Comparison of ENCODE assay signal across 16 mouse cellular contexts in the genomic region with DNA sequence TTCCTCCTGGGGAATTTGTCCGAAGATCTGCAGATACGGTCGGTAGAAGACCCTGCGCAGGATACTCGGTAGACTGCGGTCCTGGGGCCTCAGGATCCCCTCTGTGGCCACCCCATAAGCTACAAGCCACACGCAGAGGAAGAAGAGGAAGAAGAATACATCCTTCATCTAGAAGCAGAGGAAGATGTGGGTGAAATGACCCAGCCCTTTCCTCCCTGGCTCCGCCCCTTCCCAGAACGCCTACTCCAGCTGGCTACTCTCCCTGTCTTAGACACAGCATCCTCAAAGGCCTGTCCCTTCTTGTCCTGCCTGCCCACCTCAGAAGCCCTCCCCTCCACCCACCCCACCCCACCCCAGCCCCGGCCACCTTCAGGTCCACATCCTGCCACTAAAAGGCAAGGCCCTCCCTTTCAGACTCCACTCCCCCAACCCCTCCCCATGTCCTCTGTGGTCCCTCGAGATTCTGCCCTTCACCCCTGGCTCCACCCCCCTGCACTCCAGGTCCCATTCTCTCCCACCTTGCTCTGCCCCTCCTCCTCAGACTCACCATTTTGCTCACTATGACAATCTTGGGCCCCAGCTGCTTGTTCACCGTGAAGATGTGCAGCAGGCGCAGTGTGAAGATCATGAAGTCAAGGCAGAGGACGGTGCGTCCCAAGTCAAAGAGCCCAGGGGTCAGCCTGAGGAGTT. TPM values are rescaled to one million over a fixed set of nuclear protein-coding genes. Genes with fewer than 3 reads are reported as not detected.
DNase-seq lines count a peak whose midpoint lies in the region; ATAC-seq and TF ChIP-seq lines count a peak whose summit lies in the region.
"Had no signal": no experiment of that assay in that cellular context is flagged by ENCODE, and none has a peak within 500 bp of the region (broad histone marks: within the 10 kb centered on the region; RNA-seq: fewer than 3 reads in every experiment).

No protein-coding gene starts in this region.

- ATAC-seq in forebrain, embryonic 16.5 days, result no peak
- ATAC-seq: midbrain, embryonic 16.5 days; Patski had no signal

- intact Hi-C loops in heart, adult 2 months (cut with DNase I), result loop anchor here (5.0 to 10.0 kb wide), 2 partner anchors 34 to 56 kb away; a partner anchor contains a TSS

- no peak overlapping the region for H3K4me3 ChIP-seq in forebrain, embryonic 10.5 days
- H3K4me3 ChIP-seq in forebrain, embryonic 16.5 days (replicated peaks; ENCODE audit: low read length), result no peak overlapping the region
- H3K4me3 ChIP-seq in embryonic facial prominence, embryonic 10.5 days, result peak overlapping the region; percentile 16; the same call in 1 of the 2 replicates
- H3K4me3 ChIP-seq in heart, adult 2 months, result no peak overlapping the region
- H3K4me3 ChIP-seq: erythroblast, embryonic 14.5 days; heart, embryonic 15.5 days; liver, embryonic 15.5 days; stomach, embryonic 15.5 days had no signal

- peaks cover 12% of the 10 kb centered on the region for H3K27me3 ChIP-seq in forebrain, embryonic 10.5 days (ENCODE audit: poor library complexity, severe bottlenecking)
- peaks cover 3% of the 10 kb centered on the region; the same call in 1 of the 2 replicates for H3K27me3 ChIP-seq in forebrain, embryonic 16.5 days (replicated peaks; ENCODE audit: control insufficient read depth, insufficient read depth, low read length)
- H3K27me3 ChIP-seq in embryonic facial prominence, embryonic 10.5 days (replicated peaks; ENCODE audit: low read depth, poor library complexity, severe bottlenecking), result peaks cover 12% of the 10 kb centered on the region; the same call in 1 of the 2 replicates
- H3K27me3 ChIP-seq in heart, adult 2 months (ENCODE audit: control insufficient read depth, insufficient read depth, low read length), result no peaks in the 10 kb centered on the region
- H3K27me3 ChIP-seq: heart, embryonic 15.5 days; Patski; stomach, embryonic 15.5 days had no signal

- no peaks in the 10 kb centered on the region for H3K9me3 ChIP-seq in forebrain, embryonic 10.5 days
- no peaks in the 10 kb centered on the region for H3K9me3 ChIP-seq in forebrain, embryonic 16.5 days (ENCODE audit: control insufficient read depth, low read length)
- no peaks in the 10 kb centered on the region for H3K9me3 ChIP-seq in embryonic facial prominence, embryonic 10.5 days
- H3K9me3 ChIP-seq: heart, embryonic 15.5 days; liver, embryonic 15.5 days; stomach, embryonic 15.5 days had no signal

- peaks cover 47% of the 10 kb centered on the region for H3K4me1 ChIP-seq in forebrain, embryonic 10.5 days
- peaks cover 12% of the 10 kb centered on the region; the same call in 1 of the 2 replicates for H3K4me1 ChIP-seq in forebrain, embryonic 16.5 days (replicated peaks; ENCODE audit: control insufficient read depth, insufficient read depth, low read length)
- H3K4me1 ChIP-seq in embryonic facial prominence, embryonic 10.5 days, result peaks cover 46% of the 10 kb centered on the region
- no peaks in the 10 kb centered on the region for H3K4me1 ChIP-seq in heart, adult 2 months (ENCODE audit: control insufficient read depth, insufficient read depth, low read length)

- no peak for TF ChIP-seq CTCF in heart, adult 2 months (IDR thresholded peaks at IDR 0.05)

- H3K27ac ChIP-seq in forebrain, embryonic 10.5 days, result peak overlapping the region; percentile 12; the same call in 1 of the 2 replicates
- no peak overlapping the region for H3K27ac ChIP-seq in forebrain, embryonic 16.5 days (ENCODE audit: low read length)
- peak overlapping the region; percentile 16; the same call in 1 of the 2 replicates for H3K27ac ChIP-seq in embryonic facial prominence, embryonic 10.5 days (replicated peaks)
- no peak overlapping the region for H3K27ac ChIP-seq in heart, adult 2 months
- H3K27ac ChIP-seq: heart, embryonic 15.5 days; liver, embryonic 15.5 days; stomach, embryonic 15.5 days had no signal

- 69% methylated on average over 15 of the region's 15 CpGs for WGBS in forebrain, embryonic 10.5 days
- 70% methylated on average over 15 of the region's 15 CpGs for WGBS in forebrain, embryonic 16.5 days
- 70% methylated on average over 15 of the region's 15 CpGs for WGBS in embryonic facial prominence, embryonic 10.5 days
- 72% methylated on average over 15 of the region's 15 CpGs for WGBS in heart, adult 2 months

- no peak for TF ChIP-seq EP300 in heart, adult 2 months (IDR thresholded peaks at IDR 0.05; ENCODE audit: insufficient read depth, low read depth, low read length)

- no peak overlapping the region for H3K9ac ChIP-seq in forebrain, embryonic 16.5 days (replicated peaks; ENCODE audit: low read depth, low read length)
- no peak overlapping the region for H3K9ac ChIP-seq in heart, adult 2 months (ENCODE audit: low read depth, low read length)
- H3K9ac ChIP-seq: heart, embryonic 15.5 days; liver, embryonic 15.5 days; stomach, embryonic 15.5 days had no signal

- TF ChIP-seq POLR2A in heart, adult 2 months (IDR thresholded peaks at IDR 0.05; ENCODE audit: insufficient read depth, low read depth, low read length), result no peak

- H3K36me3 ChIP-seq in forebrain, embryonic 10.5 days (replicated peaks), result no peaks in the 10 kb centered on the region
- no peaks in the 10 kb centered on the region for H3K36me3 ChIP-seq in forebrain, embryonic 16.5 days (ENCODE audit: control insufficient read depth, insufficient read depth)
- H3K36me3 ChIP-seq in embryonic facial prominence, embryonic 10.5 days (replicated peaks), result peaks cover 1% of the 10 kb centered on the region; the same call in 1 of the 2 replicates
- H3K36me3 ChIP-seq in heart, adult 2 months (ENCODE audit: control insufficient read depth, insufficient read depth, low read length), result no peaks in the 10 kb centered on the region
- H3K36me3 ChIP-seq: liver, embryonic 15.5 days had no signal

- DNase-seq in forebrain, embryonic 10.5 days (ENCODE audit: extremely low spot score, low spot score), result no peak
- peak; percentile 37 for DNase-seq in lung, postnatal 10 days
- no peak for DNase-seq in lung, postnatal 25 days (ENCODE audit: low spot score)
- DNase-seq in CD4-positive, CD25-positive, alpha-beta regulatory T cell, adult 2 months (ENCODE audit: low read depth, low spot score), result peak; percentile 44
- no peak for DNase-seq in embryonic facial prominence, embryonic 10.5 days (ENCODE audit: low spot score)
- no peak for DNase-seq in heart, adult 2 months
- DNase-seq in cerebellum, adult 8-10 months, result no peak

- no peaks in the 10 kb centered on the region for H3K79me2 ChIP-seq in heart, adult 2 months (replicated peaks; ENCODE audit: control insufficient read depth, insufficient read depth, low read length)

- H3K4me2 ChIP-seq in forebrain, embryonic 16.5 days (ENCODE audit: low read length), result no peak overlapping the region
- H3K4me2 ChIP-seq: heart, embryonic 15.5 days; liver, embryonic 15.5 days; stomach, embryonic 15.5 days had no signal

RNA-seq across cellular contexts. Expression of a gene that starts 24.9 kb away (rescaled TPM):
- 8.3 and 8.9 TPM in 2 replicates for polyA plus RNA-seq in forebrain, embryonic 10.5 days (2016; fragmentation: Nextera tagmentation; extraction: Ambion mirVana)
- polyA plus RNA-seq in forebrain, embryonic 16.5 days (2015; fragmentation: Nextera tagmentation; extraction: Ambion mirVana), result 8.2 and 10.1 TPM in 2 replicates
- polyA plus RNA-seq in embryonic facial prominence, embryonic 10.5 days (2016; fragmentation: Nextera tagmentation; extraction: Ambion mirVana), result 10.6 and 11.3 TPM in 2 replicates
- 10 to 100 TPM; 21.0 to 21.4 TPM for total RNA-seq in heart, adult 2 months (2021)
- 38.7 and 40.9 TPM in 2 replicates for polyA plus RNA-seq in heart, adult 2 months (2012; rRNA removed)

RNA-seq across cellular contexts. Expression of a gene that starts 26.4 kb away (rescaled TPM):
- 0.31 and 0.42 TPM in 2 replicates for polyA plus RNA-seq in forebrain, embryonic 10.5 days (2016; fragmentation: Nextera tagmentation; extraction: Ambion mirVana)
- polyA plus RNA-seq in forebrain, embryonic 16.5 days (2015; fragmentation: Nextera tagmentation; extraction: Ambion mirVana), result 0.60 TPM in 1 of 2 replicates, not detected in the other
- 0.31 and 0.64 TPM in 2 replicates for polyA plus RNA-seq in embryonic facial prominence, embryonic 10.5 days (2016; fragmentation: Nextera tagmentation; extraction: Ambion mirVana)
- 1,000 to 10,000 TPM in 1 of 2 experiments, 100 to 1,000 TPM in 1; 863 to 1,007 TPM for total RNA-seq in heart, adult 2 months (2021)
- polyA plus RNA-seq in heart, adult 2 months (2012; rRNA removed), result 383 and 578 TPM in 2 replicates
- polyA plus RNA-seq: erythroblast, embryonic 14.5 days had no signal

RNA-seq across cellular contexts. Expression of a gene that starts 31.4 kb away (rescaled TPM):
- not detected in 2 replicates for polyA plus RNA-seq in forebrain, embryonic 10.5 days (2016; fragmentation: Nextera tagmentation; extraction: Ambion mirVana)
- not detected in 2 replicates for polyA plus RNA-seq in forebrain, embryonic 16.5 days (2015; fragmentation: Nextera tagmentation; extraction: Ambion mirVana)
- polyA plus RNA-seq in embryonic facial prominence, embryonic 10.5 days (2016; fragmentation: Nextera tagmentation; extraction: Ambion mirVana), result not detected in 2 replicates
- not detected for total RNA-seq in heart, adult 2 months (2021)
- polyA plus RNA-seq in heart, adult 2 months (2012; rRNA removed), result 0.38 and 0.55 TPM in 2 replicates
- total RNA-seq: gastrocnemius, adult 8-10 months had no signal
- polyA plus RNA-seq: erythroblast, embryonic 14.5 days; heart, embryonic 15.5 days; large intestine, adult 2 months; liver, embryonic 15.5 days; midbrain, embryonic 16.5 days; Patski; stomach, embryonic 15.5 days had no signal

RNA-seq across cellular contexts. Expression of a gene that starts 58.1 kb away (rescaled TPM):
- 6.0 and 8.9 TPM in 2 replicates for polyA plus RNA-seq in forebrain, embryonic 10.5 days (2016; fragmentation: Nextera tagmentation; extraction: Ambion mirVana)
- 16.1 and 19.7 TPM in 2 replicates for polyA plus RNA-seq in forebrain, embryonic 16.5 days (2015; fragmentation: Nextera tagmentation; extraction: Ambion mirVana)
- 5.8 and 7.1 TPM in 2 replicates for polyA plus RNA-seq in embryonic facial prominence, embryonic 10.5 days (2016; fragmentation: Nextera tagmentation; extraction: Ambion mirVana)
- under 1 TPM; 0.11 to 0.26 TPM for total RNA-seq in heart, adult 2 months (2021)
- 0.09 and 0.14 TPM in 2 replicates for polyA plus RNA-seq in heart, adult 2 months (2012; rRNA removed)

Comparison
In these comparisons a context has a peak if more than half of its experiments do, and no peak if none do; other contexts are left out.
1. DNase-seq: peak in lung, postnatal 10 days (single experiment) and CD4-positive, CD25-positive, alpha-beta regulatory T cell, adult 2 months (single experiment); none in forebrain, embryonic 10.5 days (single experiment), lung, postnatal 25 days (single experiment), embryonic facial prominence, embryonic 10.5 days (single experiment), heart, adult 2 months (0 of 2) and cerebellum, adult 8-10 months (single experiment).
2. H3K27ac ChIP-seq: peak in forebrain, embryonic 10.5 days (single experiment) and embryonic facial prominence, embryonic 10.5 days (single experiment); none in forebrain, embryonic 16.5 days (single experiment) and heart, adult 2 months (single experiment).
3. RNA of a gene that starts 26.4 kb away (polyA plus RNA-seq): 383 to 578 TPM in heart, adult 2 months; 0.31 to 0.64 TPM in embryonic facial prominence, embryonic 10.5 days, 0.31 to 0.42 TPM in forebrain, embryonic 10.5 days and 0.60 TPM in forebrain, embryonic 16.5 days; every median in the first group is over 100 times any median in the second.